Comparison of ENCODE assay signal across 15 mouse cellular contexts in genomic region chr13:96906717-96907116, GRCm38 (mm10). TPM values are rescaled to one million over a fixed set of nuclear protein-coding genes. Genes with fewer than 3 reads are reported as not detected.
"Had no signal": no experiment of that assay in that cellular context is flagged by ENCODE, and none has a peak within 500 bp of the region (broad histone marks: within the 10 kb centered on the region; RNA-seq: fewer than 3 reads in every experiment).

No protein-coding gene starts in this region.

- H3K4me2 ChIP-seq: liver, embryonic 11.5 days; lung, embryonic 14.5 days; midbrain, embryonic 11.5 days; midbrain, embryonic 15.5 days; neural tube, embryonic 13.5 days had no signal

- ATAC-seq: midbrain, embryonic 15.5 days had no signal

- H3K9me3 ChIP-seq: limb, embryonic 10.5 days; midbrain, embryonic 15.5 days; neural tube, embryonic 13.5 days had no signal

- H3K4me1 ChIP-seq: limb, embryonic 10.5 days; megakaryocyte, embryonic 14.5 days; midbrain, embryonic 15.5 days; neural tube, embryonic 13.5 days had no signal

- H3K36me3 ChIP-seq: limb, embryonic 10.5 days; midbrain, embryonic 15.5 days; neural tube, embryonic 13.5 days had no signal

- H3K27me3 ChIP-seq: midbrain, embryonic 15.5 days; neural tube, embryonic 13.5 days had no signal

- DNase-seq: kidney, postnatal 25 days; lung, embryonic 14.5 days; lung, postnatal 10 days; right cerebral cortex, adult 18-20 months; right cerebral cortex, postnatal 25 days; thymus, postnatal 36 days had no signal

- H3K4me3 ChIP-seq: left cerebral cortex, adult 2 months; limb, embryonic 10.5 days; megakaryocyte, embryonic 14.5 days; midbrain, embryonic 15.5 days; neural tube, embryonic 13.5 days had no signal

- H3K9ac ChIP-seq: lung, embryonic 14.5 days; midbrain, embryonic 15.5 days; neural tube, embryonic 13.5 days had no signal

- H3K27ac ChIP-seq: left cerebral cortex, adult 2 months; limb, embryonic 10.5 days; macrophage; midbrain, embryonic 15.5 days; neural tube, embryonic 13.5 days had no signal

RNA-seq across cellular contexts. Expression of gene Gcnt4, which starts 17.8 kb away (rescaled TPM):
- total RNA-seq: monocyte, adult 5-6 weeks had no signal
- polyA plus RNA-seq: macrophage had no signal
